Mouse (Mus musculus): Measurements from ENCODE around the gene Top2a.

The Top2a gene

GRCm38 (mm10) chr11:98964201-98964615 lies 59.8 kb downstream of the Top2a start:
- no peak for DNase-seq (ENCODE audit: low spot score)

- peak; percentile 87 for DNase-seq (ENCODE audit: low spot score)
Measured at GRCm38 (mm10) chr11:98963191-98964021, 60.6 kb downstream of the Top2a start.

GRCm38 (mm10) chr11:98962421-98963095 lies 61.4 kb downstream of the Top2a start:
- DNase-seq (ENCODE audit: low spot score) = no peak

GRCm38 (mm10) chr11:98961766-98962165 lies 62.2 kb downstream of the Top2a start:
- no peak for DNase-seq (ENCODE audit: low spot score)

GRCm38 (mm10) chr11:98961051-98961592 lies 62.9 kb downstream of the Top2a start:
- no peak for DNase-seq (ENCODE audit: low spot score)

GRCm38 (mm10) chr11:98960313-98960906 lies 63.6 kb downstream of the Top2a start:
- peak; percentile 67 for DNase-seq (ENCODE audit: low spot score)

- peak; percentile 82 for DNase-seq (ENCODE audit: low spot score)
Measured at GRCm38 (mm10) chr11:98959437-98960312, 64.3 kb downstream of the Top2a start.

- no peak for DNase-seq (ENCODE audit: low spot score)
Measured at GRCm38 (mm10) chr11:98956340-98956739, 67.6 kb downstream of the Top2a start.

GRCm38 (mm10) chr11:98955707-98956235 lies 68.2 kb downstream of the Top2a start:
- DNase-seq (ENCODE audit: low spot score) = peak; percentile 72

GRCm38 (mm10) chr11:98954801-98955706 lies 68.9 kb downstream of the Top2a start:
- peak; percentile 44 for DNase-seq (ENCODE audit: low spot score)

- DNase-seq (ENCODE audit: low spot score) = peak; percentile 93
Measured at GRCm38 (mm10) chr11:98954373-98954772, 69.6 kb downstream of the Top2a start.

GRCm38 (mm10) chr11:98953835-98954320 lies 70.1 kb downstream of the Top2a start:
- peak; percentile 12 for DNase-seq (ENCODE audit: low spot score)

GRCm38 (mm10) chr11:98953361-98953760 lies 70.6 kb downstream of the Top2a start:
- no peak for DNase-seq (ENCODE audit: low spot score)

GRCm38 (mm10) chr11:98952736-98953135 lies 71.3 kb downstream of the Top2a start:
- DNase-seq (ENCODE audit: low spot score) = peak; percentile 12

- no peak for DNase-seq (ENCODE audit: low spot score)
Measured at GRCm38 (mm10) chr11:98952111-98952510, 71.9 kb downstream of the Top2a start.

GRCm38 (mm10) chr11:98951026-98951906 lies 72.7 kb downstream of the Top2a start:
- peak; percentile 86 for DNase-seq (ENCODE audit: low spot score)

- no peak for DNase-seq (ENCODE audit: low spot score)
Measured at GRCm38 (mm10) chr11:98950484-98950883, 73.5 kb downstream of the Top2a start.

GRCm38 (mm10) chr11:98949958-98950460 lies 74.0 kb downstream of the Top2a start:
- DNase-seq (ENCODE audit: low spot score) = no peak
